Mouse (Mus musculus) ES-Bruce4 (cell line): ENCODE data around the gene Hist1h2ac. TPM values are rescaled to one million over a fixed set of nuclear protein-coding genes. Genes with fewer than 3 reads are reported as not detected.

Experiments used
- H3K27ac ChIP-seq: 2 replicates; pipeline ENCODE4 v1.5.1; 2012; ENCODE audit warnings: low read length, inconsistent platforms; ENCODE audit not compliant: insufficient read depth
- H3K27me3 ChIP-seq: 2 replicates; pipeline ENCODE4 v1.6.1; 2012; ENCODE audit warnings: mild to moderate bottlenecking, low read length, inconsistent platforms; ENCODE audit not compliant: control insufficient read depth, poor library complexity, insufficient read depth, severe bottlenecking
- H3K36me3 ChIP-seq: 2 replicates; pipeline ENCODE4 v1.6.1; 2012; ENCODE audit warnings: inconsistent platforms, mild to moderate bottlenecking, low read length, moderate library complexity; ENCODE audit not compliant: control insufficient read depth, poor library complexity, insufficient read depth, severe bottlenecking
- H3K4me1 ChIP-seq: one replicate; pipeline ENCODE4 v1.8.1; 2011; ENCODE audit warnings: low read length; ENCODE audit not compliant: control insufficient read depth, insufficient read depth
- H3K4me3 ChIP-seq: 2 replicates; pipeline ENCODE4 v1.5.1; 2011; ENCODE audit warnings: low read depth, mild to moderate bottlenecking, low read length
- H3K9ac ChIP-seq: 2 replicates; pipeline ENCODE4 v1.6.1; 2012; ENCODE audit warnings: low read depth, mild to moderate bottlenecking, inconsistent platforms; ENCODE audit not compliant: poor library complexity, severe bottlenecking
- H3K9me3 ChIP-seq: replicated peaks from 2 replicates; pipeline ENCODE4 v1.6.1; 2012; ENCODE audit warnings: mild to moderate bottlenecking, low read length, inconsistent platforms; ENCODE audit not compliant: control insufficient read depth, poor library complexity, insufficient read depth, severe bottlenecking
- CTCF ChIP-seq: IDR thresholded peaks from one replicate; pipeline ENCODE4 v1.8.1; 2011; ENCODE audit warnings: low read depth, low read length
- EP300 ChIP-seq: IDR thresholded peaks from 2 replicates; pipeline ENCODE4 v1.6.1; 2011; ENCODE audit warnings: low read depth, low read length; ENCODE audit not compliant: insufficient read depth
- POLR2A ChIP-seq: IDR thresholded peaks from one replicate; pipeline ENCODE4 v1.8.1; 2011; ENCODE audit warnings: low read length; ENCODE audit not compliant: insufficient read depth
- polyA plus RNA-seq: library from polyadenylated mRNA; stranded (reverse); fragments of >200 nt; gene quantifications from 2 replicates; pipeline ENCODE4 v1.2.4, GENCODE M21; 2011; ENCODE audit warnings: low read depth; ENCODE audit not compliant: missing spikeins, insufficient read depth, insufficient read length

Gene Hist1h2ac
- 0.37 and 0.91 TPM in 2 replicates for polyA plus RNA-seq

DNA sequence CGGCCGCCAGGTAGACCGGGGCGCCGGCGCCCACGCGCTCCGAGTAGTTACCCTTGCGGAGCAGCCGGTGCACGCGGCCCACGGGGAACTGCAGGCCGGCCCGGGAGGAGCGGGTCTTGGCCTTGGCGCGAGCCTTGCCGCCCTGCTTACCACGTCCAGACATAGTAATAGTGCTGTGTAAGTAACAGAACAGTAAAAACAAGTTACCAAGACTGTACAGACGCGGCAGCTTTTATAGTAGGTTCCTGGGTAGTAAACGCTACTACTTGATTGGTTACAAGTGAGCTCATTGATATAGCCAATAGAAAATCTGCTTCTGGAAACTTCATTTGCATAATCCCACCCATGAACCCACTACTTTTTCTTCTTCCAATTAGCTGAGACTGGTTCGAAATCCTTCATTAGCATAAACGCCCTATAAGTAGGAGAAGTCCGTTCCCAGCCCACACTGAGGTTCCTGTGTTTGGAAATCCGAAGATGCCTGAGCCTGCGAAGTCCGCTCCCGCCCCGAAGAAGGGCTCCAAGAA lies at the start of gene Hist1h2ac, which contains the start of gene Hist1h2bc:
Hist1h2ac (minus strand) TSS at position 194 of the 527 bp plus-strand sequence.
Hist1h2bc (plus strand) TSS at position 445 of the 527 bp plus-strand sequence.
- TF ChIP-seq POLR2A, result no peak
- TF ChIP-seq CTCF, result no peak
- TF ChIP-seq EP300, result no peak
- H3K36me3 ChIP-seq, result no peaks in the 10 kb centered on the region
- no peaks in the 10 kb centered on the region for H3K4me1 ChIP-seq
- no peaks in the 10 kb centered on the region for H3K27me3 ChIP-seq
- peak within 1 kb of the TSS; percentile 95 for H3K9ac ChIP-seq
- H3K9me3 ChIP-seq, result no peaks in the 10 kb centered on the region
- H3K27ac ChIP-seq, result peak within 1 kb of the TSS; percentile 96
- peak within 1 kb of the TSS; percentile 68 for H3K4me3 ChIP-seq

DNA sequence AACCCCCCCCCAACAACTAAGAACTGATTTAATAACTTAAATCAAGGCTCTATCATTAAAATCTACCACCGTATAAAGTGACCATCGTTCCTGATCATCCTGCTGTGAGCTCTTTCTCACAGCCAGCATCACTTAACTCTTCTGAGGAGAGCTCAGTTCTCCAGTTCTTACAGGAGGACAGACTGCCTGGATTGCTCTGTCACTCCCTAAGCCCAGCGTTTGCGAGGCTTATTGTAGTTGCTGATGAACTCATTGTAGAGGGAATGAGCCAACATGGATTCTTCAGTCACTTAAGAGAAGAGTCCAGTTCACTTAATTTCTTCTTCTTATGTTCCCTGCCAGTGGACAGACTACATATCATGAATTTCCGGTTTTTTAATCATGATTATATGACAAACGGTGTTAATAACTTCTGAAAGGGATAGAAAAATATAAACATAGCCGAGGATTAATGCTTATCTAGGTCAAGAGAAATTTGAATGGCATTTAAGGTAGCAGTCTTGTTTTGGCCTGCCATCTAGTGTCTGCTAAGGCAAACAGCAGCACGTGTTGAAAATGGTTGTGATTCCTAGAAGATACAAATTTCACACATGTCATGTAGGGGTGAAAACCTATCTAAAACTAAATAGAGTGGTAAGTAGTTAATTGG lies 48.5 kb upstream of the Hist1h2ac start:
- no peaks in the 10 kb centered on the region for H3K27me3 ChIP-seq
- H3K36me3 ChIP-seq, result no peaks in the 10 kb centered on the region
- TF ChIP-seq CTCF, result peak; percentile 22
- TF ChIP-seq EP300, result no peak
- no peak for TF ChIP-seq POLR2A
- H3K4me3 ChIP-seq, result no peak overlapping the region
- no peaks in the 10 kb centered on the region for H3K9me3 ChIP-seq
- H3K4me1 ChIP-seq, result no peaks in the 10 kb centered on the region
- no peak overlapping the region for H3K9ac ChIP-seq
- no peak overlapping the region for H3K27ac ChIP-seq

DNA sequence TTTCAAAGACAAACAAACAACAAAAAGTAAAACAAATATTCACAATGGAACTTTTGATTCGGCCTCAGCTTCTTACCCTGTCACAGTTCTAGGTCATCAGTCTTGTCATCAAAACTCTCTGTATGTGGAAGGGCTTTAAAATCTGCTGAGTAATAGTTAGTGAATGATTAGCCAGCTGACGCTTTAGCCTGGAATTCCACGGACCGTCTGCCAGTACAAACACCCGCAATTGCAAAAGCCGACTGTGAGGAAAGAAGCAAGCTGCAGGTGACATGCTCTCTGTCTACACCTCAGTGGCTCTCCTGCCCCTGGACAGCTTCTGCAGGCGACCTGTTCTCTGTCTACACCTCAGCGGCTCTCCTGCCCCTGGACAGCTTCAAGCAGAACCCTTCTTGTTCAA lies 46.7 kb upstream of the Hist1h2ac start:
- no peak overlapping the region for H3K4me3 ChIP-seq
- no peak overlapping the region for H3K9ac ChIP-seq
- no peaks in the 10 kb centered on the region for H3K36me3 ChIP-seq
- no peaks in the 10 kb centered on the region for H3K27me3 ChIP-seq
- no peaks in the 10 kb centered on the region for H3K4me1 ChIP-seq
- H3K9me3 ChIP-seq, result no peaks in the 10 kb centered on the region
- TF ChIP-seq POLR2A (no peak), EP300 (no peak), CTCF (no peak)
- no peak overlapping the region for H3K27ac ChIP-seq

DNA sequence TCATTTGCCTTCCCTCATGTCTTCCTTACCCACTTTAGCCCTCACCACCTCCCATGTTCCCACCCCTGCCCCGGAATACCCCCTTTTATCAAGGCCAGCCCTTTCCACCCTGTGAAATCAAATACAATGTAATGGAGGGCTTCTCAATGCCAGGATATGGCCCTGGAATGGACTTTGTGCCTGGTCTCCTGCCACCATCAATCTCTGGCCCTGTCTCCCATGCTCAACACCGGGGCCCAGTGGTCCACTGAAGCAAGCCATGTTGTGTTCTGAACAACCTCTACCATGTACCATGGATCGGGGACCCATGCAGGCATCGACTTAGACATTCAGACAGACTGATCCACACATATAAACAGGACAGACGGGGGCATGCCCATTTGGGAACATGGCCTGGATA lies 46.0 kb upstream of the Hist1h2ac start:
- Histone ChIP-seq H3K36me3 (no peaks in the 10 kb centered on the region), H3K9me3 (no peaks in the 10 kb centered on the region), H3K4me3 (no peak overlapping the region), H3K4me1 (no peaks in the 10 kb centered on the region), H3K27me3 (no peaks in the 10 kb centered on the region), H3K27ac (no peak overlapping the region), H3K9ac (no peak overlapping the region)
- TF ChIP-seq POLR2A (no peak), CTCF (no peak), EP300 (no peak)

DNA sequence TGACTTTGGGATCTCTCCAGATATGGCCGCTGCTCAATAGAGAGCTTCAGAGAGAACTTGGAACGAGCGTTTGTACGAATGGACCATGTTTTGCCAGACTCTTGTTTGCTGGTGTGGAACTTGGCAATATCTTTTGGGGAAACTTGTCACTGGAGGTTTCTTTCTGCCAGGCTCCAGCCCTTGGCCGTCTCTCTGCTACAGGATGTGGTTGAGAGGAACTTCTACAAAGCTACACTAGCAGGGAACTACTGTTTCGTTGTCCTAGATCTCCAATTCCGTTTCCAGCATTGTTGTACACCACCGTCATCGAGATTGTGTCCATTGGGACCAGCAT lies 45.4 kb upstream of the Hist1h2ac start:
- Histone ChIP-seq H3K36me3 (no peaks in the 10 kb centered on the region), H3K27me3 (no peaks in the 10 kb centered on the region), H3K4me3 (no peak overlapping the region), H3K9ac (no peak overlapping the region), H3K4me1 (no peaks in the 10 kb centered on the region), H3K27ac (no peak overlapping the region), H3K9me3 (no peaks in the 10 kb centered on the region)
- TF ChIP-seq CTCF, result no peak
- no peak for TF ChIP-seq EP300
- no peak for TF ChIP-seq POLR2A

DNA sequence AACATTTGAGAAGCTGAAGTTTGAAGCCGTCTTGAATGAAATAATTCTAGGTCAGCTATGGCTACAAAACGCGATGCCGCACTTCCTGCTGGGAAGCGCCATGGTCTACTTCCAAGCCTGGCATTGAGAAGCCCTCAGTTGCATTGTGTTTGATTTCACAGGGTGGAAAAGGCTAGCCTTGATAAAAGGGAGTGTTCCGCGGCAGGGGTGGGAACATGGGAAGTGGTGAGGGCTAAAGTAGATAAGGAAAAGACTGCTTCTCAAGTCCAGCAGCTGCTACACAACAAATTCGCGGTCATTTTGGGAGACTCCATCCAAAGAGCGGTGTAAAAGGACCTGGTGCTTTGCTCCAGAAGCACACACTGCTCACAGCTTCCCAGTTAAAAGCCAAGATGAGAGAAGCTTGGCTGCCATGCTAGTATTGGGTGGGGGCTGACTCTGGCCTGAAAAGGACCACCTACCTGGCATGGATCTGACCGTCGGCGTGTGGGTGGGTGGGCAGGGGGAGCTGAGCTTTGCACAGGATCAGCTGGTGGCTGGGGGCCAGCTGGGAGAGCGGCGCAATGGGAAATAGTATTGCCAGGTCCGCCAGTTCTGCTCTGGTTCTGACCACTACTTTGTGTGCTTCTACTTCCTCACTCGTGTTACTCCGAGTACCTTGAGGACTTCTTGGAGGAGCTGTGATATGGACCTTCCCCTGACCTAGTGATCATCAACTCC lies 44.9 kb upstream of the Hist1h2ac start:
- no peak overlapping the region for H3K27ac ChIP-seq

More for the DNA sequence above, 44.9 kb upstream of the Hist1h2ac start:
- no peaks in the 10 kb centered on the region for H3K36me3 ChIP-seq
- H3K4me3 ChIP-seq, result no peak overlapping the region
- no peak overlapping the region for H3K9ac ChIP-seq
- no peaks in the 10 kb centered on the region for H3K9me3 ChIP-seq
- H3K27me3 ChIP-seq, result no peaks in the 10 kb centered on the region
- TF ChIP-seq POLR2A, result no peak
- no peak for TF ChIP-seq CTCF
- no peak for TF ChIP-seq EP300
- no peaks in the 10 kb centered on the region for H3K4me1 ChIP-seq
